Mouse (Mus musculus): ENCODE measurements at regions not wholly inside any gene's neighbourhood (a gene's known extent, or its start where the extent isn't known, plus 50 kb on each side); places are given as distances from the start of the nearest gene placed in this dataset.
"Not testable (repeated sequence)": the region's sequence is repeated elsewhere in the genome, so short reads cannot be mapped to it uniquely, and the experiment has no call there.

DNA sequence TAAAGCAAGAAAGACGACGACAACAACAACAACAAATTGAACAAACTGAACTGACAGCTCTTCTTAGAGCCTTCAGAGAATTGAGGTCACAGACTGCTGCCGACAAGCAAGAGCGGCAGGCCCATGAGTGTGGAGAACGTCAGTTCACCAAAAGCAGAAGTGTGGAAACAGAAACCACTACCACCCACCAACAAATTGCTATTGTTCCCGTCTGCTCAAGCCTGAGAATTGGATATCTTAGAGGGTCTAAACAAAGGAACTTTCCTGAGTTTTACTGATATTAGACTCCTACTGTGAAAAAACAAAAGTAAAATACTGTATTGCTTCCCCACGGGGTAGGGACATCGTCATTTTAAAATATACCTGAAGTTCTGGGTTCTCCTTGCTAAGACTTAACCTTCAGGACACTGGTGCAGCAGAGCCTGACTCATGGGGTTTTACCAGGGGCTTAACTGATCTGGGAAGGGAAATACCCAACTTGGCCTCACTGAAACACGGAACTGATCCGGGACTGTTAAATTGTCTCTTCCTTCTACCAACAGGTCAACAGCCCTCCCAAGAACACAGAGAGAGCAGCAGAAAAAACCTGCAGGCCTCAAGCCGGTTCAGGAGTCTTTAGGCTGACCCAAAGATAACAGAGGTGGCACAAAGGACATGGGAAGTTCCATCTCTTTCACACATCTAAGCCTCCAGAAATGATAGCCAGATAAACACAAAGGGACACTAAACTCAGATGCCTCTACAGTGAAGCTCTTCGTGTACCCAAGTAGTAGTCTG is 238.1 kb downstream of the Gm5426 start:
- no peak for DNase-seq

- no peak for DNase-seq
These were observed 238.7 kb downstream of the Gm5426 start for GRCm38 (mm10) chr10:96375070-96375447.

DNA sequence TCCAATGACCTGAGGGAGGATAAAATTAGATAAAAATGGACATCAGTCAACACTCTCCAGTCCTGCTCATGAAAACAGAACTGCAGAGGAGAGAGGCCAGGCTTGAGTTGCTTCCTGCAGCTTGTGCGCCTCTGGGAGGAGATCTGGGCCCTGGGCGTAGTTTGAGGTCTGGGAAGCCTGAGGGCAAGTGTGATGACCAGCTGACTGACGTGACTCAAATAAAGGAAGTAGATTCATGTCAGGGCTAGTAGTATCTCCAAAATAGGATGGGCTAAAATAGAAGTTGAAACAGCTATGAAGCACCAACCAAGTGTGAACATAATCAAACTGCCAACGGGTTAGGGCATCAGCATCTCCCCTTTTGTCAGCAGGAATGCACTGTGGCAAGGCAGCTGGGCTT is 239.3 kb upstream of the Btg1 start:
- no peak for DNase-seq

DNA sequence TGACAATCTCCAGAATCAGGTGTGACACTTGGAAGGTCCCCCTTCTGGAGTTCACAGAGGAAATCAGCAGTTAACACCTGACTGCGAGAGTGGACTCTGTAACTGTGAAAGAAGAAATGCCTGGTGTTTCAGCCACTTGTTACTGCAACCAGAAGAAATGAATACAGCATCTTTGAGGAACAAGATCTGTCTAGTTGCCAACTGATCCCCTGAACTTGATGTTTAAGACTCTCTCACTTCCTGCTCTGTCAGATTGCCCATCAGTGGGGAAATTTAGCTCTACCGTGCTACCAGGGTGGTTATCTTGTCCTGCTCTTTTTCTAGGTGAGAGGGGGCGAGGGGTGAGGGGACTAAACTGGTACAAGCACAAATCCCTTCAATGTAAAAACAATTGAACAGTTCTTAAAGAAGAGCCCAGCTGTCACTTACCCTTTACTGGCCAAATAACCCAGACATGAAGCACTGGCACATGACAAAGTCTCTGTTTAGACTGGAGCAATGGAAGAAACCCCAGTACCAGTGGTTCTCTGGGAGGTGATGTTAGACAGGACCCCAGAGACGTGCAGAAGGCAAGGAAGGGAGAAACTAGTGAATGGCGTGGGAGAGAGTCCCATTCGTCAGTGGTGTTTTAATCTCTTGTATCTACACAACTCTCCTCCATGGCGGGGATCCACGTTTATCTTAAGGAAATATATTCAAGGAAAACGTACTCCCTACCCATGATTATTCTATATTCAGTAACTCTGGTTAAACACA is 237.6 kb upstream of the Btg1 start:
- no peak for DNase-seq

- no peak for DNase-seq
These were observed 235.1 kb upstream of the Btg1 start for GRCm38 (mm10) chr10:96381664-96382063.

DNA sequence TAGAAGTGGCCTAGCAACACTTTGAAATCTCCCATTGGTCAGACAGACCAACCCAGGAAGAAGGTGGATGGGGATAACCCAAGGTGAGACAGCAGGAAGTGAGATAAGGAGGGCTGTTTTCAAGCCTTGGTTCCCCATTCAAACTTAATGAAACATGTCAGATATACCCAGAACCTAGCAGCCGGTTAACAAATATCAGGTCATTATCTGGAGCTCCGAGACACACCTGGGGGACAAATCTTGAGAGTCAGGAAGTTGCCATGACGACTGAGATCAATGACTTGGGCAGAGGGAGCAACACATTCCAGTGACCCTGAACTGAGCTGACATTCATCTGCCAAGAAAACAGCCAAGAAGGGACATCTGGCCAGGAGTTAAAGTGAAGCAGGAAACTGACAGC is 225.1 kb upstream of the Btg1 start:
- DNase-seq: no peak

- no peak for DNase-seq
These were observed 224.0 kb upstream of the Btg1 start for GRCm38 (mm10) chr10:96392836-96393235.

- no peak for DNase-seq
These were observed 222.6 kb upstream of the Btg1 start for GRCm38 (mm10) chr10:96394210-96394609.

DNA sequence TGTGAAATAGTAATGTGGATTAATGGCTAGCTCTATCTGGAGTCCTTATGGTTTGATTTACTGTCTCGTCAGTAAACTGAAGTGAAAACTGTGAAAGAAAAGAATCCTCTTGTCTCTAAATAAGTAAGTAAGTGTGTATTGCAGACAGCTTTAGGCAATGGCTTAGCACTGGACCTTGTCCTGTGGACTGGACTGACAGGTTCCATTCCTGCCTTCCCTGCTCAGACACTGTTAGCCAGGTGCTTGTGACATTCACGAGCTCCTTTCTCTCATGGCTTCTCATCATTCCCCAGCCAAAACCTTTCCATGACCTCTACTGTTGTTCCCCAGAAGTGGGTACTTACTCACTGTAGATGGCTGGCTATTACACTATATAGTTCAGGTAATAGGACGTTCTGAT is 221.8 kb upstream of the Btg1 start:
- no peak for DNase-seq

GRCm38 (mm10) chr10:96397931-96398561 is 218.8 kb upstream of the Btg1 start:
- no peak for DNase-seq

- no peak for DNase-seq
These were observed 218.1 kb upstream of the Btg1 start for GRCm38 (mm10) chr10:96398562-96399288.

DNA sequence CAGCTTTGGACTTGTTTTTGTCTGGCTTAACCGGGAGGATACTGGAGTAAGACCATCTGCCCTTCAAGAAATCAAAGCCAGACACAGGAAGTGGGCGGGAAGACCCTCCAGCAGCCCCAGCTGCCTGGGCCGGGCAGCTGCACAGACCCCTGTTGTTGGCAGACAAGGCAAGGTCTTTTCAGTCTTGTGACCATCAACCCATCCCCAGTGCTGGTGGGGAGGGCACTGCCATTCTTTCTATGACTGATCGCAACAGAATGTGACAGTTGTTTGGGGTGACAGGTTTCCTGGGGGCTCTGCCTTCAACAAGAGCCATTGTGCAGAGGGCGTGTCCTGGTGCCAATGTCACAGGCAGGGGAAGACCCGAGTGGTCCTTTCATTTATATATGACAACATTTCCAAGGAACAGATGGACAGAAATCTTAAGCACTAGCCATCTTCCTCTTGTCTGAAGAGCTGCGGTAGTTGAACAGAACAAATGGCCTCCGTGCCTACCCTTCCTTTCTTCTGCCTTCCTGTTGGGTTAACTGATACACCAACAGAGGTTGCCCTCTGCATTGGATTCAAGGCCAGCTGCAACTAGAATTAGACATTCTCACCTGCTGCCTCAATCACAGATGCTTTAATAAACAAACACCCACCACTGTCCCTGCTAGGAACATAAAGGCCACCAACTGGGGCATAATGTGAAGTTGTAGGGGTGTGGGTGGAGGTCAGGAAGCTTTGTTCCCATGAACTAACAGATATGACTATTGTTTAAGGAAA is 217.0 kb upstream of the Btg1 start:
- no peak for DNase-seq

- DNase-seq: no peak
These were observed 216.0 kb upstream of the Btg1 start for GRCm38 (mm10) chr10:96400793-96401192.

- no peak for DNase-seq
These were observed 210.5 kb upstream of the Btg1 start for GRCm38 (mm10) chr10:96406306-96406705.

DNA sequence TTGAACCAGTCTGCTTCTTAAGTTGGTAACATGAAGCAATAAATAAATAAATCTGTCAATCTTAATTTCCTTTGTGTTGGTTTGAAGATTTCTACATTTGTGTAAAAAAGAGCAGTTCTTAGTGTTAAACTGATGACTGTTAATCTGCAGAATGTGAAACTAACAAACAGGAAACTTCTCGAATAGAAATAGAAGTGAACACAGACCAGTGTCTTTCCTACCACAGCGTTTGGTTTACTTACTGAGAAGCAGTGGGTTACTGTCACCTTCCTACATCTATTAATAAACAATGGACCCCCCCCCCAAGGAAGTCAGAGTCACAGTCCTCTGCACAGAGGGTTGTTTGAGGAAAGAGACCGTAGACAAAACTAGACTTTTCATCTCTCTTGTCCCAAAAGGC is 209.0 kb upstream of the Btg1 start:
- DNase-seq: no peak

DNA sequence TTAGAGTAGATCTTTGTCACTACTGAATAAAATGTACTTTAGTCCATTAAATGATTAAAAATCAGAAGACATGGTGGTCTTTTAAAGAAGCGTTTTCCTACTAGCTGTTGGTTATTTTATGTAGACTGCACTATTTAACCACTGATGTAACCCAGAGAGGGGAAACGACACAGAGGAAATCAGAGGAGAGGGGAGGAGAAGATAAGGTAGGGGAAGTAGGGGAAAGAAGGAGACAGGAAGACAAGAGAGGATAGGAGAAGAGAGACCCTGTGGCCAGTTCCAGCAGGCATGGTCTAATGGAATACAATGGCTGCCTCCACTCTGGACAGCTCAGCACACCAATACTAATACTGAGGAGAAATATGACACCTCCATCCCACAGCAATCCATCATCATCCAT is 208.6 kb upstream of the Btg1 start:
- DNase-seq: no peak

DNA sequence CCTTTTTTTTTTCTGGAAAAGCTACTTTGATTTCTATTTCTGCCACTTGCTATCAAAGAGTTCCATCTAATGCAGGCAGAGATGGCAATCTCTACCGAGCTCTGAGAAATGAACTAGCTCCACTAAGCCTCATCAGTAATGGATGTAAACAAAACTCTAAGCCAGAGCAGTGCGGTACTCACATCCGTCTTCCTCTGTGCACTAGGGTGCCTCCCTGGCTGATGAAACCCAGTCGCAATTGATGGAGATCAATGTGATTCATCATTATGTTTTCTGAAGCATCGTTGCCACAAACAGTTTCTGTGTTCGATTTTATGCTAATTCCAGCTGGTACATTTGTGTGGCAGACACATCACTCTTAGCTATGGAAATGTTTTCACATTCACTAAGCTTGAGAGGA is 206.8 kb upstream of the Btg1 start:
- DNase-seq: no peak

- DNase-seq: no peak
These were observed 202.0 kb upstream of the Btg1 start for GRCm38 (mm10) chr10:96414807-96415206.

DNA sequence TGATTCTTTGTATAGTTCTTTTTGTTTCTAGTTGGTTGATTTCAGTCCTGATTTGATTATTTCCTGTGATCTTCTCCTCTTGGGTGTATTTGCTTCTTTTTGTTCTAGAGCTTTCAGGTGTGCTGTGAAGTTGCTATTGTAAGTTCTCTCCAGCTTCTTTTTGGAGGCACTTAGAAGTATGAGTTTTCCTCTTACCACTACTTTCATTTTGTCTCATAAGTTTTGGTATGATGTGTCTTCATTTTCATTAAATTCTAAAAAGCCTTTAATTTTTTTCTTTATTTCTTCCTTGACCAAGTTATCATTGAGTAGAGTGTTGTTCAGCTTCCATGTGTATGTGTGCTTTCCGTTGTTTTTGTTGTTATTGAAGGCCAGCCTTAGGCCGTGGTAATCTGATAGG is 195.3 kb upstream of the Btg1 start:
- DNase-seq: not testable (repeated sequence)

DNA sequence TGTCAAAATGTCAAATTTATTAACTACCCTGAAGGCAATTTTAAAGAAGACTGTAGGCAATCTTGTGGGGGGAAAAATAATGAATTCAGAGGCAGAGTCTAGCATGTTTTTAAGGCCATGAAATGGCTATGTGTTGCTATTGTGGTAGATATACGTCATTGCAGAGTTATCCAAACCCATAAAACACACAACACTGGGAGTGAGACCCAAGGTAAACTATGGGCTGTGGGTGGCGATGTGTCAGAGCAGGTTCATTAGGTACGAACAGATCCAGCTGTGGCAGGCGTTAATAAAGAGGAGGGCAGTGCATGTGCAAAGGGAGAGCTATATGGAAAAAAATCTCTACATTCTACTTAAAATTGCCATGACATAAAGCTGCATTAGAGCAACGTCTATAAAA is 189.4 kb upstream of the Btg1 start:
- no peak for DNase-seq

DNA sequence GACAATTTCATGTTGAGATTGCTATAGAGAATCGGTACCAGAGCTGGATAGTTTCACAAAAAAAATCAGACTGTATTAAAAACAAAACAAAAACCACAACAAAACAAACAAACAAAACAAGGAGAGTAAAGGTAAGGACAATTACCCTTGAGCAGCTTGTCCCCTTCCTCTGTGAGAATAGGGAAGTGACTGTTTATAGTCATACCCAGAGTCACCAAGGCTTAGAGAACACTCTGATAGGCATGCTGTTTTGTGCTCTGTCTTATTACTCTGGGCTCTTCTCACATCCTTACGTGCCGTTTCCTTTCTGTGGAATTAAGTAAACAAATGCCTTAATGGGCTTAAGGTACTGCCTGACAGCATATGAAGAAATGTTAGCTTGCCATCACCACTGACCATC is 186.7 kb upstream of the Btg1 start:
- no peak for DNase-seq

DNA sequence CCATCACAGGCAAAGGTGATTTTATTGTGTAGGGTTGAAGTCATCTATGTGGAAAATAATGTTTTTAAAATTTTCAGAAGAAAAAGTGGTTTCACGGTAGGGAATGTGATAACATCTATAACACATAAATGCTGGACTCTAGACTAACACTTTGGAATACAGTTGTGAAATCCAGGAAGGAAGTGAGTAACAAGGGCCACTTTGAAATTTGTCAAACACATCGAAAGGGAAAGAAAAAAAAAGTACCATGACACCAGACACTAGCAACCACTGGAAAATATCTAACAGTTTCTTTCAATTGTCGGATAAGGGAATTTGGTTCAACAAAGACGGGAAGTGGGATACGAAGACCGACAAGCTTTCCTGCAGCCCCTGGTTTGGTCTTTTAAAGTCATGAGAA is 181.7 kb upstream of the Btg1 start:
- DNase-seq: no peak

Measured in liver (tissue).